Mouse (Mus musculus) lung, embryonic 14.5 days (tissue): ENCODE results near the gene Dnah14. TPM values are rescaled to one million over a fixed set of nuclear protein-coding genes. Genes with fewer than 3 reads are reported as not detected.

Source experiments
- ATAC-seq: fragments of 200-750 bp; cut with Nextera tagmentation; 2 replicates; pipeline ENCODE4 v1.8.0; 2017; ENCODE audit warnings: mild to moderate bottlenecking, moderate TSS enrichment, moderate library complexity; ENCODE audit not compliant: insufficient read depth
- DNase-seq: peaks from one replicate; pipeline ENCODE4 v3.0.0-alpha.2; 2015
- H3K27ac ChIP-seq: fragments of 300-500 bp; sonication (generic); 2 replicates; pipeline ENCODE4 v1.5.1; 2014; ENCODE audit warnings: low read depth, mild to moderate bottlenecking, moderate library complexity
- H3K27me3 ChIP-seq: fragments of 300-500 bp; sonication (generic); 2 replicates; pipeline ENCODE4 v1.6.1; 2014; ENCODE audit warnings: low read length, control low read depth; ENCODE audit not compliant: insufficient read depth
- H3K36me3 ChIP-seq: fragments of 300-500 bp; sonication (generic); 2 replicates; pipeline ENCODE4 v1.6.1; 2014; ENCODE audit warnings: control low read depth; ENCODE audit not compliant: insufficient read depth
- H3K4me1 ChIP-seq: fragments of 300-500 bp; sonication (generic); 2 replicates; pipeline ENCODE4 v1.6.1; 2014; ENCODE audit warnings: antibody characterized with exemption, control low read depth; ENCODE audit not compliant: insufficient read depth
- H3K4me2 ChIP-seq: fragments of 300-500 bp; sonication (generic); 2 replicates; pipeline ENCODE4 v1.6.1; 2014; ENCODE audit warnings: mild to moderate bottlenecking
- H3K4me3 ChIP-seq: fragments of 300-500 bp; sonication (generic); 2 replicates; pipeline ENCODE4 v1.5.1; 2014; ENCODE audit warnings: low read depth, low read length
- H3K9ac ChIP-seq: fragments of 300-500 bp; sonication (generic); 2 replicates; pipeline ENCODE4 v1.6.1; 2014
- H3K9me3 ChIP-seq: fragments of 300-500 bp; sonication (generic); 2 replicates; pipeline ENCODE4 v1.6.1; 2016; ENCODE audit warnings: low read depth, low read length, control low read depth
- CTCF ChIP-seq: IDR thresholded peaks from 2 replicates; pipeline ENCODE4 v1.5.1; 2016; ENCODE audit warnings: antibody characterized with exemption, low read depth
- WGBS: fragments of 180-500 bp; shearing (Covaris S2); extraction: QIAGEN DNeasy Blood & Tissue Kit; methylation state at CpG from one replicate; pipeline ENCODE4 v1.1.7; 2014; 5-methylcytosine and 5-hydroxymethylcytosine counted together
- polyA plus RNA-seq: library from polyadenylated mRNA; unstranded; fragments of >200 nt; fragmentation: Nextera tagmentation; extraction: Ambion mirVana; gene quantifications from 2 replicates; pipeline ENCODE4 v1.2.1, GENCODE M21; 2014

The Dnah14 gene
- polyA plus RNA-seq, 1 experiment from 2014 or later: 2.3 TPM

DNA sequence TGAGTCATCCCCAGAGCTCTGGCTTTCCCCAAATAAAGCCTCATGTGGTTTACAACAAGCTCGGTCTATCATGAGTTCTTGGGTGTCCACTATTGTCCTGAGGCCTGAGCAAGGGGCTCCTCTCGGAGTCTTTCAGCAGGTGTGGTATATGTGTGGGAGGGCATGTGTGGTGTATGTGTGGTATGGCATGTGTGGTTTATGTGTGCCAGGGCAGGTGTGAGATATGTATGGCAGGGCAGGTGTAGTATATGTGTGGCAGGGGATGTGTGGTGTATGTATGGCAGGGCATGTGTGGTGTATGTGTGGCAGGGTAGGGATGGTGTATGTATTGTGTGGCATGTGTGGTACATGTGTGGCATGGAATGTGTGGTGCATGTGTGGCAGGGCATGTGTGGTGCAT lies 64.0 kb downstream of the Dnah14 start:
- no peak for ATAC-seq
- TF ChIP-seq CTCF: no peak
- Histone ChIP-seq H3K36me3 (no peaks in the 10 kb centered on the region), H3K27me3 (no peaks in the 10 kb centered on the region), H3K4me1 (no peaks in the 10 kb centered on the region), H3K27ac (no peak overlapping the region), H3K9ac (no peak overlapping the region), H3K4me2 (no peak overlapping the region), H3K4me3 (no peak overlapping the region), H3K9me3 (no peaks in the 10 kb centered on the region)
- DNase-seq: no peak
- 88% methylated on average over 2 of the region's 2 CpGs for WGBS

DNA sequence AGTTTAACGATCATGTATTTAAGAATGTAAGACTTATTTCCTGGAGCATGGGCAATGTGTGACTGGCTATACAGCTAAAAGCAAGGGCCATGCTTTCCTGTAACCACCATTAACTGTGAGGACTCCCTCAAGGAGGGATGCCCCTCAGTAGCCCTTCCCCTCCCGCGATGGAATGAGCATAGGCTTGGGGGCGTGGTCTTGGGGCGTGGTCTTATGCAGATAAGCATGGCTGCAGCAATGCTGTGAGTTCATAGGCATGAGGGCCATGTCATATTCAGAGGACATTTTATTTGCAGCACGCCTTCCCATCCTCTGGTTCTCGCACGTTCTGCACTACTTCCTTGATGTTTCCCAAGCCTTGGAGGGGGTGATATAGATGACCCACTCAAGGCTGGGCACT lies 71.1 kb downstream of the Dnah14 start:
- no peak for ATAC-seq
- no peak overlapping the region for H3K4me3 ChIP-seq
- no peak overlapping the region for H3K9ac ChIP-seq
- no peaks in the 10 kb centered on the region for H3K4me1 ChIP-seq
- H3K4me2 ChIP-seq: no peak overlapping the region
- TF ChIP-seq CTCF: no peak
- H3K36me3 ChIP-seq: no peaks in the 10 kb centered on the region
- DNase-seq: peak; percentile 34
- H3K27ac ChIP-seq: no peak overlapping the region
- H3K27me3 ChIP-seq: no peaks in the 10 kb centered on the region
- 41% methylated on average over 8 of the region's 8 CpGs for WGBS
- H3K9me3 ChIP-seq: no peaks in the 10 kb centered on the region

DNA sequence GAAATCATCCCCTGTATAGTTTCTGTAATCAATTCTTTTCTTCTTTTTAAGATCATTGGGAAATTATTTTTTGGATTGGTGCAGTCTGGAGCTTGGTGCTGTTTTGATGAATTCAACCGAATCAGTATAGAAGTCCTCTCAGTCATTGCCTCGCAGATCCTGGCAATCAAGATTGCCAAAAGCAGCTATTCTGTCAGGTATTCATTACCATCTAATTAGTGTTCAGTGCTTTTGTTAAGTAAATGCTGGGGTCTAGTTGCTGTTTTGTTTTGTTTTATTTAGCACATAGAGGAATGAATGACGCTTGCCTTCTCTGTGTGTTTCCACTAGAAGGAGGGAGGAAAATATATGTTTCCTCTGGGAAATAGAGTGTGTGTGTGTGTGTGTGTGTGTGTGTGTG lies 77.1 kb downstream of the Dnah14 start:
- WGBS: 63% methylated on average over 3 of the region's 3 CpGs
- Histone ChIP-seq H3K36me3 (no peaks in the 10 kb centered on the region), H3K27ac (no peak overlapping the region), H3K9me3 (no peaks in the 10 kb centered on the region), H3K27me3 (no peaks in the 10 kb centered on the region), H3K4me3 (no peak overlapping the region), H3K9ac (no peak overlapping the region), H3K4me2 (no peak overlapping the region), H3K4me1 (no peaks in the 10 kb centered on the region)
- TF ChIP-seq CTCF: no peak
- DNase-seq (no peak), ATAC-seq (no peak)

DNA sequence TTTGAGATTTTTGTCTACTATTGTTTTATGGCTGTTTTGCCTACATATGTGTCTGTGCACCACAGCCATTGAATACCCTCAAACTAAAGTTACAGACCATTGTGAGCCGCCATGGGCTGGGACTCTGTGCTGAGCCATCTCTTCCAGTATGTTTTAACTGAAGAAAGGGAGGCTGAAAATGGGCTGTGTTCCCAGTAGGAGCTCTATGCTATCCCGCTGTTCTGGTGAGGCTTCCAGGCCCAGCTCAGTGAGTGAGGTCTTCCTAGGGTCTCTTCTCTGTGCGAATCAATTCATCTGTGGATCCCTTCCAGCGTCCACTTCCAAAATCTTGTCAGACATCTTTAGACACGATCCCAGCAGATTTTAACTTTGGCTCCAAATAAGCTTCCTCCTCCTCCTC lies 80.1 kb downstream of the Dnah14 start:
- TF ChIP-seq CTCF: no peak
- DNase-seq (no peak), ATAC-seq (no peak)
- Histone ChIP-seq H3K27ac (no peak overlapping the region), H3K4me3 (no peak overlapping the region), H3K4me1 (no peaks in the 10 kb centered on the region), H3K36me3 (no peaks in the 10 kb centered on the region), H3K9me3 (no peaks in the 10 kb centered on the region), H3K9ac (no peak overlapping the region), H3K4me2 (no peak overlapping the region), H3K27me3 (no peaks in the 10 kb centered on the region)
- WGBS: 82% methylated on average over 5 of the region's 5 CpGs

DNA sequence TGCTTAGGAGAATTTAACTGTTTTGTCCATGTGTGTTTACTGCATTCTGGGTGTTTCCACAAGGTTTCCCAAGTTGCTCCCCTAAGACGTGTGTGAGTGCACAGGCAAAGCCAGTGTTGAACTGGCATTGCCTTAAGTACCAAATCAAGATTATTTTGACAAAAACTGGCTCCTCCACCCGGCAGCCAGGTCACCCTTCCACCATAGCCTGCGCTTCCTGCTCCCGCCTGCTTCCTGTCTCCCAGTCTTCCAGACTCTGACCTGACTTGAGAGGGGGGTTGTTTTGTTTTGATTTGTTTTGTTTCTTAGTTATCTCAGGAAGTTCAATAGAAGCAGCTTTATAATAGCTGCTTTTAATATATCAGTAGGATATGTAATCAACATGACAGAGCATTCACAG lies 90.4 kb downstream of the Dnah14 start:
- no peak for ATAC-seq
- H3K27me3 ChIP-seq: no peaks in the 10 kb centered on the region
- H3K36me3 ChIP-seq: no peaks in the 10 kb centered on the region
- no peak for TF ChIP-seq CTCF
- no peak overlapping the region for H3K4me2 ChIP-seq
- no peak overlapping the region for H3K27ac ChIP-seq
- DNase-seq: no peak
- H3K9ac ChIP-seq: no peak overlapping the region
- no peaks in the 10 kb centered on the region for H3K4me1 ChIP-seq
- no peaks in the 10 kb centered on the region for H3K9me3 ChIP-seq
- H3K4me3 ChIP-seq: no peak overlapping the region
- 40% methylated on average over 4 of the region's 4 CpGs for WGBS

DNA sequence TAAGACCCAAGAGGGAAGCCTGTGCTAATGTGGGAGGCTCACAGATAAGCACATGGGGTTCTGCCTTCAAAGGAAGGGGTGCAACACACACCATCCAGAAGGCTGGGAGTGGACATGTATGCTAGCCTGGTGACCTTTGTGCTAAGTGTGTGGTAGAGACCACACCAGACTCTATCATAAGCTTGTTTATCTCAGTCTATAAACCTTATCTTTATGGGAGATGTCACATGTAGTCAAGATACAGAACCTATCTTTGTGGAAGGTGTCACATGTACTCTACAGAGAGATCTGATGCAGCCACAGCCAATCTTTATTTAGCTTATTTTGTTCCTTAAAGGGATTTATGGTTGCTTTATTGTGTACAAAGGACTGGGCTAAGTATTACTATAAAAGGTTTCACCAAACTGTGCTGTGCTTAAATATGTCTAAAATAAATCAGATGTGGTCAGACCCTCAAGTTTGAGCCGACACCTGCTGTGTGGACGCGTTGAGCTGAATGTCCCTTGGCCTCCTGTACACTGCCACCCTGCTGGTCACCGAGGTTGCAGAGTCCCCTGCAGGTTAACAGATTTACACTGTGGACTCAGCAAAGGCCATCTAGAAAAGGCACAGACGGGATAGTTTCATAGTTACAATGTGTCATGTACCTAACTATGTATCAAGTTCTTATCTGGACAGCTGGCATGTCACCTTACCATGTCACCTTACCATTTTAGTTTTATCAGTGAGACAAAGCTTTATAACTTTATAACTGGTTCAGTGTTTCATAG lies 118.6 kb downstream of the Dnah14 start:
- no peaks in the 10 kb centered on the region for H3K36me3 ChIP-seq
- H3K4me2 ChIP-seq: no peak overlapping the region
- H3K27me3 ChIP-seq: no peaks in the 10 kb centered on the region
- TF ChIP-seq CTCF: no peak
- ATAC-seq (no peak), DNase-seq (no peak)
- no peak overlapping the region for H3K4me3 ChIP-seq
- H3K27ac ChIP-seq: no peak overlapping the region
- 69% methylated on average over 5 of the region's 5 CpGs for WGBS
- H3K9ac ChIP-seq: no peak overlapping the region
- H3K4me1 ChIP-seq: no peaks in the 10 kb centered on the region
- H3K9me3 ChIP-seq: no peaks in the 10 kb centered on the region

DNA sequence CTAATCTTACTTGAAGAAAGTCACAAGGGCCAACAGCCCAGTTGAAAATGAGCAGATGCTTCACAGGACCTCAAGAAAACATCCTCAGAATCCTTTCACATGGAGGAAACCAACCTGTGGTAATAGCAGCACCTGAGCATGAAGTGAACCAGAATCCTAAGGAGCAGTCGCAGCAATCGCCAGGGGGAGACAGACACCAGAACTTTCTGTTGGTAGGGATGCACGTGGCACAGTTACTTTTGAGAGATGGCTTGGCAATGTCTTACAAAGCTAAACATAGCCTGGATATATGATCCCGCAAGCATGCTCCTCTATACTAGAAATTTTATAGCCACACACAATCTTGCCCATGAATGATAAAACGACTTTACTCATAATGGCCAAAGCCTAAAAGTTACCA lies 152.3 kb downstream of the Dnah14 start:
- no peaks in the 10 kb centered on the region for H3K27me3 ChIP-seq
- no peaks in the 10 kb centered on the region for H3K9me3 ChIP-seq
- no peaks in the 10 kb centered on the region for H3K36me3 ChIP-seq
- H3K4me2 ChIP-seq: no peak overlapping the region
- H3K9ac ChIP-seq: no peak overlapping the region
- DNase-seq: peak; percentile 72
- peak; percentile 68 for TF ChIP-seq CTCF
- no peak overlapping the region for H3K4me3 ChIP-seq
- H3K4me1 ChIP-seq: no peaks in the 10 kb centered on the region
- 49% methylated on average over 5 of the region's 5 CpGs for WGBS
- no peak for ATAC-seq
- H3K27ac ChIP-seq: no peak overlapping the region
